Mouse (Mus musculus): ENCODE data around the gene Rap1a. TPM values are rescaled to one million over a fixed set of nuclear protein-coding genes. Genes with fewer than 3 reads are reported as not detected.
A peak's percentile ranks its signal among the peaks of the same experiment; 100 is the strongest.

The Rap1a gene
- polyA plus RNA-seq, 1 experiment from 2014 or later: 106 TPM

DNA sequence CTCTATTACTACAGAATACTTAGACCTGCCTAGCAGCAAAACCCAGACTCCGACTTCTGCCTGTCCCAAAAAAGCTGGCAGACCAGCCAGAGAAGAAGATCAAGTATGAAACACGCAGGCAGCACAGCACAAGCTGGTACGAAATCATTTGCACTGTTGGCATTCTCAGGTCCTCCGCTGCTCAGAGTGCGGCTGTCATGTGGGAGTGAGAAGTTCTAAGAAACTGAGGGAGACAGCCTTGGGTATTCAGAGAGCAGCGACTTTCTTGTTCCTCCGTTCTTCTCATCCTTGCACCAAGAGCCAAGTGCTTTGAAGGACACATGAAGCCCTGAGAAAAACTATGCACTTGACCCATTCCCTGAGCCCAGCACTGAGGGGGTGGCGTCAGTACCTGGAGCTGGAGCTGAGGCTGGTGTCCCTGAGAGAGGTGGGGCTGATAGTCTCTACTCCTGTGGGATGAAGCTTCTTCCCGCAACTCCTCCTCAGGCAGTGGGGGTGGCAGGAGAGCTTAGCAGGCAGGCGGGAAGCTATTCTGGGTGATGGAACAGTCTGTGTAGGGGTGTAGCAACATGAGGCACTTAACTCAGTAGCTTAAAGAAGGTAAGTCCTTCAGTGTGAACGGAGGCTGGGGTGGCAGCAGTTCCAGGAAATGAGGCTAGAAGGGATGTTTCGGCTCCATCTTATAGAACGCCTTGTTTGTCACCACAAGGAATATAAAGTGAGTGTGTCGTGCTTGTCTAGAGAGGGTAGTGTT, 107.6 kb downstream of the Rap1a start:
- 58% methylated on average over 14 of the region's 14 CpGs for WGBS (ENCODE audit: insufficient replicate concordance)
- Histone ChIP-seq H3K4me1 (replicated peaks) (peaks cover 18% of the 10 kb centered on the region), H3K27me3 (peaks cover 69% of the 10 kb centered on the region), H3K9me3 (replicated peaks) (no peaks in the 10 kb centered on the region), H3K4me2 (no peak overlapping the region), H3K9ac (no peak overlapping the region), H3K36me3 (replicated peaks) (no peaks in the 10 kb centered on the region), H3K4me3 (replicated peaks) (no peak overlapping the region), H3K27ac (replicated peaks) (no peak overlapping the region)
- no peak for ATAC-seq (ENCODE audit: insufficient read depth)

DNA sequence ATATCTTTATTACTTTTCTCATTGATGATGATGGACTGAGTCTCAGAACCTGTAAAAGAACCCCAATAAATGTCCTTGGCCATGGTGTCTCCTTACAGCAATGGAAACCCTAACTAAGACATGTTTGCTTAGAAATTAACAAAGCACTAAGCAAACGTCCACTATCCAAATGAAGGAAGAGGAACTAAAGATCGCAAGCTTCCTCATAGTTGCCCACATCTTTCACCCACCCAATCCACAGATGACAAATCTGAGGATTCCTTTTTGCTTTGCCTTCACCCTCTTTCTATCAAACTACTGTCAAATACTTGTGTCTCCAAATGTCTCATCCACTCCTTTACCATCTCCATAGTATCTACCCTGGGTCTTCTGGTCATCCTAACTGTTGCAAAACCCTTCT, 112.6 kb downstream of the Rap1a start:
- Histone ChIP-seq H3K36me3 (replicated peaks) (peaks cover 15% of the 10 kb centered on the region), H3K4me1 (replicated peaks) (peaks cover 23% of the 10 kb centered on the region), H3K4me2 (peak overlapping the region; percentile 89), H3K4me3 (replicated peaks) (peak overlapping the region; percentile 97), H3K9me3 (replicated peaks) (no peaks in the 10 kb centered on the region), H3K27ac (replicated peaks) (no peak overlapping the region), H3K27me3 (peaks cover 29% of the 10 kb centered on the region), H3K9ac (no peak overlapping the region)
- 34% methylated on average over 2 of the region's 2 CpGs for WGBS (ENCODE audit: insufficient replicate concordance)
- ATAC-seq (ENCODE audit: insufficient read depth): no peak

DNA sequence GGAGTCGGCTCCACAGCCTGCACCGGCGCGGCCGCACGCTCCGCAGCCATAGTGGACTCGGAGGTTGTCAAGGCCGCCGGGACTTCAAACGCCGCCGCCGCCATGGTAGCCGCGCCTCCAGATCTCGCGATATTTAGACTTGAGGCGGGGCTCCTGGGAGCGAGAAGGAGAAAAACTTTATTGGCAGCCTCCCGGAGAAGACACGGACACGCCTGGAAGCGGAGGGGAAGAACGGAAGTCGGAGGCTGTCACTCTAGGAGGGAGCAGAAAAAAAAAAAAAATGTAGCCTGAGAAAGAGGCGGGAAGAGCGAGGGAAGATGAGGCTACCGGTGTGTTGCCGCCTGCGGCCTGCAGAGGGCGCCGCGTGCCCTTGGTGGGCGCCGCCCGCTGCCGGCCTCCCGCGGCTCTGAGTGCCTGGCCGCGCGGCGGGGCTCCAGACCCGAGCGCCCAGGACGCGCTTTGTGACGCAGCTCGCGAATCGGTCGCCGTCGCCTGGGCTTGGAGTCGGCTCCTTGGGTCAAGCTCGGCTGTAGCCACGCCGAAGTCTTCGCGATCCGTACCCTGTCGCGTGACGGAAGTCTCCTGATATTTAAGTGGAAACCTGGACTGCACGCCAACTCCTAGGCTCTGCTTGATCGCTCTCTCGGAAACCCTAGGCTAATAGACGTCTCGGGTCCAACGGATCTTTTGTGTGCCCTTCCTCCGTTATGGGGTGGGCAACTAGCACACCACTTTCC, 113.6 kb downstream of the Rap1a start, which contains the start of gene Ddx20:
Gene Ddx20, minus strand, starts transcription at position 251 of the 737 bp plus-strand sequence.
- ATAC-seq (ENCODE audit: insufficient read depth): peak; percentile 90
- under 1% methylated on average over 71 of the region's 72 CpGs for WGBS (ENCODE audit: insufficient replicate concordance)
- peaks cover 23% of the 10 kb centered on the region for H3K36me3 ChIP-seq (replicated peaks)
- peak within 1 kb of the TSS; percentile 97 for H3K4me3 ChIP-seq (replicated peaks)
- peaks cover 18% of the 10 kb centered on the region for H3K27me3 ChIP-seq
- peaks cover 23% of the 10 kb centered on the region for H3K4me1 ChIP-seq (replicated peaks)
- H3K4me2 ChIP-seq: peak within 1 kb of the TSS; percentile 89
- H3K27ac ChIP-seq (replicated peaks): peak within 1 kb of the TSS; percentile 83
- no peaks in the 10 kb centered on the region for H3K9me3 ChIP-seq (replicated peaks)
- peak within 1 kb of the TSS; percentile 97 for H3K9ac ChIP-seq

- H3K36me3 ChIP-seq (replicated peaks): peaks cover 27% of the 10 kb centered on the region
- peak; percentile 45 for ATAC-seq (ENCODE audit: insufficient read depth)
- H3K27me3 ChIP-seq: peaks cover 12% of the 10 kb centered on the region
- WGBS (ENCODE audit: insufficient replicate concordance): 5% methylated on average over 60 of the region's 60 CpGs
- peak overlapping the region; percentile 97 for H3K9ac ChIP-seq
- peak overlapping the region; percentile 83 for H3K27ac ChIP-seq (replicated peaks)
- peak overlapping the region; percentile 89 for H3K4me2 ChIP-seq
- no peaks in the 10 kb centered on the region for H3K9me3 ChIP-seq (replicated peaks)
- H3K4me1 ChIP-seq (replicated peaks): peaks cover 23% of the 10 kb centered on the region
- peak overlapping the region; percentile 97 for H3K4me3 ChIP-seq (replicated peaks)
These were observed 114.5 kb downstream of the Rap1a start for GRCm38 (mm10) chr3:105686394-105687323.

- WGBS (ENCODE audit: insufficient replicate concordance): 85% methylated on average over 7 of the region's 7 CpGs
- Histone ChIP-seq H3K27me3 (no peaks in the 10 kb centered on the region), H3K4me1 (replicated peaks) (no peaks in the 10 kb centered on the region), H3K36me3 (replicated peaks) (peaks cover 64% of the 10 kb centered on the region), H3K9ac (no peak overlapping the region), H3K9me3 (replicated peaks) (no peaks in the 10 kb centered on the region), H3K4me2 (no peak overlapping the region), H3K4me3 (replicated peaks) (no peak overlapping the region), H3K27ac (replicated peaks) (no peak overlapping the region)
- no peak for ATAC-seq (ENCODE audit: insufficient read depth)
These were observed 120.8 kb downstream of the Rap1a start for GRCm38 (mm10) chr3:105680346-105680745.

Other genes with a start within 250 kb of the Rap1a start
- 16.7 and 19.0 TPM in 2 replicates for gene Ddx20, start 113.8 kb downstream of the Rap1a start, polyA plus RNA-seq (2015; fragmentation: Nextera tagmentation; extraction: Ambion mirVana)
- 0.26 and 0.32 TPM in 2 replicates for gene Inka2, start 96.7 kb downstream of the Rap1a start, polyA plus RNA-seq (2015; fragmentation: Nextera tagmentation; extraction: Ambion mirVana)
- 0.64 and 0.82 TPM in 2 replicates for gene Adora3, start 69.5 kb upstream of the Rap1a start, polyA plus RNA-seq (2015; fragmentation: Nextera tagmentation; extraction: Ambion mirVana)
- gene Tmigd3, start 69.6 kb upstream of the Rap1a start, polyA plus RNA-seq (2015; fragmentation: Nextera tagmentation; extraction: Ambion mirVana): 0.24 TPM in 1 of 2 replicates, not detected in the other
- 3.2 and 3.5 TPM in 2 replicates for gene I830077J02Rik, start 131.3 kb upstream of the Rap1a start, polyA plus RNA-seq (2015; fragmentation: Nextera tagmentation; extraction: Ambion mirVana)
- gene Wdr77, start 158.0 kb upstream of the Rap1a start, polyA plus RNA-seq (2015; fragmentation: Nextera tagmentation; extraction: Ambion mirVana): 39.8 and 41.1 TPM in 2 replicates
- 286 and 308 TPM in 2 replicates for gene Atp5f1, start 158.8 kb upstream of the Rap1a start, polyA plus RNA-seq (2015; fragmentation: Nextera tagmentation; extraction: Ambion mirVana)
- gene Ovgp1, start 172.4 kb upstream of the Rap1a start, polyA plus RNA-seq (2015; fragmentation: Nextera tagmentation; extraction: Ambion mirVana): 0.36 and 0.74 TPM in 2 replicates
- not detected in 2 replicates for gene Pifo, start 213.3 kb upstream of the Rap1a start, polyA plus RNA-seq (2015; fragmentation: Nextera tagmentation; extraction: Ambion mirVana)
- 0.10 and 0.24 TPM in 2 replicates for gene Chil5, start 231.5 kb upstream of the Rap1a start, polyA plus RNA-seq (2015; fragmentation: Nextera tagmentation; extraction: Ambion mirVana)

Data from liver, embryonic 15.5 days (tissue).